Mouse (Mus musculus): ENCODE measurements around the gene Gm10203. TPM values are rescaled to one million over a fixed set of nuclear protein-coding genes. Genes with fewer than 3 reads are reported as not detected.
A peak's percentile ranks its signal among the peaks of the same experiment; 100 is the strongest.
"Not testable (repeated sequence)": the region's sequence is repeated elsewhere in the genome, so short reads cannot be mapped to it uniquely, and the experiment has no call there.

Gene Gm10203
- total RNA-seq, 2 experiments from 2014 or later, result not detected

GRCm38 (mm10) chr6:149139011-149139410 lies 9.0 kb downstream of the Gm10203 start:
- intact Hi-C loops (cut with DNase I), result no loop called here
- TF ChIP-seq CTCF (IDR thresholded peaks at IDR 0.05), result no peak
- Histone ChIP-seq H3K27ac (no peak overlapping the region), H3K4me3 (no peak overlapping the region)
- DNase-seq (ENCODE audit: extremely low spot score in 1 of 2, low spot score in 2 of 2), result no peak

DNA sequence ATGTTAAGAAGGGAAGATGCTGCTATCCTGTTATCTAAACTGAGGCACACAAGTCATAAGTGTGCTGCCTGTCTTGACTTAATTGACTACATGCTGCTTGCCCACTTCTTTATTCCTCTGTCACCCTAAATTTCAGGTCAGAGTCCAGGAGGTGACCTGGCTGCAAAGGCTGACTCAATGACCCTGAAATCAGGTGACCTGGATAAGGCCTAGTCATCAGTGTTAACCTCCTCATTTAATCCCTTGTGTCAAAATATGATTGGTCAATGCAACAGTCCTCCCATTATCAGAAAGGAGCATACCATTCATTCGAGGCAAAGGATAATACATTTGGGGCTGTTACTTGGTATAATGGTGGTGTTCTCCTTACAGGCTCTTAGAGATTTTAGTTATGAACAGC lies 9.5 kb downstream of the Gm10203 start, which contains the start of gene Etfbkmt:
Etfbkmt (plus strand) TSS at position 379 of the 400 bp plus-strand sequence.
- Histone ChIP-seq H3K27ac (no peak within 1 kb of the TSS), H3K4me3 (no peak within 1 kb of the TSS)
- intact Hi-C loops (cut with DNase I), result no loop called here
- DNase-seq (ENCODE audit: extremely low spot score in 1 of 2, low spot score in 2 of 2), result no peak
- TF ChIP-seq CTCF (IDR thresholded peaks at IDR 0.05), result no peak

GRCm38 (mm10) chr6:149141393-149142173 lies 11.6 kb downstream of the Gm10203 start:
- intact Hi-C loops (cut with DNase I), result loop anchor here (5.0 kb wide), 1 partner anchor 231 kb away; no protein-coding TSS in a partner anchor
- no peak for TF ChIP-seq CTCF (IDR thresholded peaks at IDR 0.05)
- H3K27ac ChIP-seq, result no peak overlapping the region; the same call in 1 of the 2 replicates

GRCm38 (mm10) chr6:149145143-149145542 lies 15.2 kb downstream of the Gm10203 start:
- intact Hi-C loops (cut with DNase I), result no loop called here
- no peak for TF ChIP-seq CTCF (IDR thresholded peaks at IDR 0.05)
- H3K27ac ChIP-seq, result no peak overlapping the region
- H3K4me3 ChIP-seq, result no peak overlapping the region
- no peak for DNase-seq (ENCODE audit: extremely low spot score in 1 of 2, low spot score in 2 of 2)

More at GRCm38 (mm10) chr6:149141393-149142173, 11.6 kb downstream of the Gm10203 start:
- DNase-seq (ENCODE audit: extremely low spot score in 1 of 2, low spot score in 2 of 2), result peak; percentile 71 to 76
- peak overlapping the region; percentile 52 for H3K4me3 ChIP-seq

DNA sequence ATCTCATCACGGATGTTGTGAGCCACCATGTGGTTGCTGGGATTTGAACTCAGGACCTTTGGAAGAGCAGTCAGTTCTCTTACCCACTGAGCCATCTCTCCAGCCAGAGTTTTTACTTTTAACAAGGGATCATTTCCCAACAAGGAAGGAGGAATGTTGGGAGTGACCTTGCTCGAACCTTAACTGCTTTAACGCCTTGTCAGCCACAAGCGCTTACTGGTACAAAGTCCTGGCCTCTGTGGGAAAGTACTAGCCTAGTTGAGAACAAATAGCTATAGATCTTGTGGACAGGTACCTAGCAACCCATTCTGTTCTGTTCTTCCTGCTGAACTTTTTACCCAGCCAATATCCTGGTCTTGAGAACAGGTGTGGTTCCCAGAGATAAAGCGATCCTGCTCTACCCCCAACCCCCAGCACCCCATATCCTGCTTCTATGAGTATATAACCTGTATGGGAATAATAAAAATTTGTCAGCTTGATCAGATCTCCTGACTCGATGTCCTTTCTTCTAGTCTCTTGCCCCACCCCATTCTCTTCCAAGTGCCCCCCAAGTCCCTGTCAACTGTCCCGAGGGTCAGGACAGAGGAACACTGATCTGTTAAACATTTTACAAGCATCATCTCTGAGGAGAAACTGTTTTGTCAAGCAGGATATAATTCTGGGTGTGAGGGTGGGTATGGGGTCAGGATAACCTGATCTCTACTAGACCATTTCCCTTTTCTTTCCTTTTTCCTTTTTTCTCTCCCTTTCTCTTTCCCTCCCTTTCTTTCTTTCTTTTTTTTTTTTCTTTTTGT lies 18.7 kb downstream of the Gm10203 start:
- no peak for DNase-seq (ENCODE audit: extremely low spot score in 1 of 2, low spot score in 2 of 2)
- H3K4me3 ChIP-seq, result no peak overlapping the region
- no peak for TF ChIP-seq CTCF (IDR thresholded peaks at IDR 0.05)
- intact Hi-C loops (cut with DNase I), result no loop called here
- H3K27ac ChIP-seq, result no peak overlapping the region

DNA sequence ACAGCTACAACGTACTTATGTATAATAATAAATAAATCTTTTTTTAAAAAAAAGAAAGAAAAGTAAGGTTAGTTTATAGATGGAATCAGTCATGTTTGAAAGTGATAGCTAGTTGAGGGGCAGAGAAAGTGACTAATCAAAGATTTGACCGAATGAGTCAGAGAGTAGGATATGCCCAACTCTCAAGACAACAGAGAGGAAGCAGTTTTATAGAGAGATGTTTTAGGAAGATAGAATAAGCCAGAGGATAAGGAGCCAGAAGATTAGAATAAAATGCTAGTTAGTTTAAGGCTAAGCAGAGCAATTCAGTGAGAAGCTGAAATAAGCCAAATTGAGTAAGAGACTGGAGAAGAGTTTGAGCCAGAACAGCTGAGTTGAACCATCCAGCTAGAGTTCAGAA lies 22.1 kb downstream of the Gm10203 start:
- no peak overlapping the region for H3K4me3 ChIP-seq
- no peak for DNase-seq (ENCODE audit: extremely low spot score in 1 of 2, low spot score in 2 of 2)
- TF ChIP-seq CTCF (IDR thresholded peaks at IDR 0.05), result no peak
- intact Hi-C loops (cut with DNase I), result no loop called here
- no peak overlapping the region for H3K27ac ChIP-seq

- intact Hi-C loops (cut with DNase I), result no loop called here
- TF ChIP-seq CTCF (IDR thresholded peaks at IDR 0.05), result no peak; the same call in 1 of the 2 replicates
- no peak for DNase-seq (ENCODE audit: extremely low spot score in 1 of 2, low spot score in 2 of 2)
- Histone ChIP-seq H3K27ac (no peak overlapping the region), H3K4me3 (no peak overlapping the region)
Observed at GRCm38 (mm10) chr6:149153473-149154115, 23.6 kb downstream of the Gm10203 start.

GRCm38 (mm10) chr6:149154116-149155030 lies 24.4 kb downstream of the Gm10203 start:
- DNase-seq (ENCODE audit: extremely low spot score in 1 of 2, low spot score in 2 of 2), result no peak
- Histone ChIP-seq H3K4me3 (no peak overlapping the region), H3K27ac (no peak overlapping the region)
- no peak for TF ChIP-seq CTCF (IDR thresholded peaks at IDR 0.05)
- intact Hi-C loops (cut with DNase I), result no loop called here

- Histone ChIP-seq H3K27ac (no peak overlapping the region), H3K4me3 (no peak overlapping the region)
- TF ChIP-seq CTCF (IDR thresholded peaks at IDR 0.05), result no peak
- intact Hi-C loops (cut with DNase I), result no loop called here
- no peak for DNase-seq (ENCODE audit: extremely low spot score in 1 of 2, low spot score in 2 of 2)
Observed at GRCm38 (mm10) chr6:149155031-149155841, 25.3 kb downstream of the Gm10203 start.

DNA sequence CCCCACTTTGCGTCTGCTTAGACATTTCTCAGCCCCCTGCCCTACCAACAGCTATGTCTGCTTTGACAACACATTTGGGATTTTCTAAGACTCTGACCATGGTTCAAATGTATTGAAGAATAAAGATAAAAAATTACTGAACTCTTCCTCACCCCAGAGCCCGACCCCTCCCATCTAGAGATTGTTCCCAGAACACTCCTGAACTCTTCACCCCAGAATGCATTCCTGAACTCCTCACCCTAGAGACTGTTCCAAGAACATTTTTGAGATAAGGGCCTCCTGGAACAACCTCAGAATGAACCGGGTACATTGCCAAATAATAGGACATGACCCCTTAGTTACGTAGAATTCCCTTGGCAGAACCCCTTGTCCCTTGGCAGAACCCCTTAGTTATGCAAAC lies 37.1 kb downstream of the Gm10203 start:
- DNase-seq (ENCODE audit: extremely low spot score in 1 of 2, low spot score in 2 of 2); H3K27ac ChIP-seq; intact Hi-C loops (cut with DNase I); H3K4me3 ChIP-seq: not testable (repeated sequence)
